Mouse (Mus musculus) heart, adult 2 months (tissue): ENCODE data around the gene Aicda.

ENCODE experiments used
- CTCF ChIP-seq: fragments of 200-600 bp; IDR thresholded peaks from 2 replicates; pipeline ENCODE4 v1.8.1; 2022; ENCODE audit warnings: antibody characterized with exemption, mild to moderate bottlenecking, moderate library complexity
- EP300 ChIP-seq: fragments of 200-500 bp; IDR thresholded peaks from 2 replicates; pipeline ENCODE4 v1.6.1; 2011; ENCODE audit warnings: low read depth, low read length, control low read depth; ENCODE audit not compliant: insufficient read depth
- POLR2A ChIP-seq: fragments of 200-500 bp; IDR thresholded peaks from 2 replicates; pipeline ENCODE4 v1.6.1; 2011; ENCODE audit warnings: mild to moderate bottlenecking, low read depth, low read length, control low read depth; ENCODE audit not compliant: insufficient read depth

DNA sequence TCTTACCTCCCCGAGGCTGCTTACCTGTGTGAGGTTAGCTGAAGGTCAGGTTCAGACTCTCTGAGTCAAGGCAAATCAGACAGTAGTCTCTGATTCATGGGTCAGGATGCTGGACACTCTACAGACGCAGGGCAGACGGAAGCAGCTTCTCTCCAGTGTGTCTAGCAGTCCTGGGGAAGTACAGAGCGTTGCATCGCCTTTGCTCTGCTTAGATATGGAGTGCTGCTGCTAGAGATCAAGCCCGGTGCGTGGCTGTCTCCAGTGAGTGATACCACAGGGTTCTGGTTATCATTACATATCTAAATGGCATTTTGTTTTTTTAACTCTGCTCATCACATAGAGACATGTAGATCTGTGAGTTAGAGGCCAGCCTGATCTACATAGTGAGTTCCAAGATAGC, 43.0 kb downstream of the Aicda start:
- TF ChIP-seq POLR2A (no peak), EP300 (no peak), CTCF (no peak)
